Mouse (Mus musculus) T-helper 17 cell (primary cell): ENCODE results near the gene Phf11a.
"Not testable (repeated sequence)": the region's sequence is repeated elsewhere in the genome, so short reads cannot be mapped to it uniquely, and the experiment has no call there.

Experiments
- in situ Hi-C, 2 experiments: fragments of 300-600 bp; cut with MboI, MseI; formaldehyde crosslinking; loops; 1 replicate in 1 of 2; 2 replicates in 1 of 2; pipeline ENCODE4 v1.15.1; 2025; ENCODE audit warnings: high pct_unique_total_duplicates in 2 of 2

The Phf11a gene

GRCm38 (mm10) chr14:59297391-59297790 is at the start of gene Phf11a:
Gene Phf11a (minus strand): TSS chr14:59297522.
- in situ Hi-C loops: not testable (repeated sequence)

GRCm38 (mm10) chr14:59341189-59341588 is 43.9 kb upstream of the Phf11a start, which contains the start of gene Phf11b:
Gene Phf11b (minus strand): TSS chr14:59341351.
- in situ Hi-C loops: not testable (repeated sequence)

GRCm38 (mm10) chr14:59339541-59339940 is 42.2 kb upstream of the Phf11a start:
- in situ Hi-C loops: loop anchor here (5.0 kb wide), 2 partner anchors 47 to 82 kb away; no protein-coding TSS in a partner anchor

GRCm38 (mm10) chr14:59336056-59336455 is 38.7 kb upstream of the Phf11a start:
- in situ Hi-C loops: loop anchor here (5.0 kb wide), 2 partner anchors 44 to 79 kb away; no protein-coding TSS in a partner anchor

- in situ Hi-C loops: loop anchor here (5.0 kb wide), 1 partner anchor 227 kb away; no protein-coding TSS in a partner anchor
Observed at GRCm38 (mm10) chr14:59330499-59330898, 33.2 kb upstream of the Phf11a start.

- in situ Hi-C loops: loop anchor here in 1 of 2 experiments (5.0 kb wide), 1 partner anchor 48 kb away; no protein-coding TSS in a partner anchor
Observed at GRCm38 (mm10) chr14:59319970-59320369, 22.6 kb upstream of the Phf11a start.

GRCm38 (mm10) chr14:59319036-59319435 is 21.7 kb upstream of the Phf11a start:
- in situ Hi-C loops: loop anchor here in 1 of 2 experiments (5.0 kb wide), 1 partner anchor 47 kb away; no protein-coding TSS in a partner anchor

- in situ Hi-C loops: loop anchor here (5.0 kb wide), 1 partner anchor 46 kb away; no protein-coding TSS in a partner anchor
Observed at GRCm38 (mm10) chr14:59291769-59292168, 5.6 kb downstream of the Phf11a start.

- in situ Hi-C loops: loop anchor here in 1 of 2 experiments (5.0 kb wide), 2 partner anchors 42 to 107 kb away; no protein-coding TSS in a partner anchor
Observed at GRCm38 (mm10) chr14:59274961-59275360, 22.4 kb downstream of the Phf11a start.

- in situ Hi-C loops: no loop called here
Observed at GRCm38 (mm10) chr14:59260056-59260455, 37.3 kb downstream of the Phf11a start, which contains the start of gene Gm6904. Gene Gm6904 (minus strand): TSS chr14:59260216.

- in situ Hi-C loops: loop anchor here in 1 of 2 experiments (5.0 kb wide), 1 partner anchor 81 kb away; no protein-coding TSS in a partner anchor
Observed at GRCm38 (mm10) chr14:59255861-59256260, 41.5 kb downstream of the Phf11a start.

- in situ Hi-C loops: not testable (repeated sequence)
Observed at GRCm38 (mm10) chr14:59250350-59250749, 47.0 kb downstream of the Phf11a start.

GRCm38 (mm10) chr14:59233635-59234034 is 63.7 kb downstream of the Phf11a start:
- in situ Hi-C loops: no loop called here

- in situ Hi-C loops: no loop called here
Observed at GRCm38 (mm10) chr14:59232003-59232402, 65.3 kb downstream of the Phf11a start.

GRCm38 (mm10) chr14:59230331-59230966 is 66.9 kb downstream of the Phf11a start:
- in situ Hi-C loops: no loop called here

GRCm38 (mm10) chr14:59229822-59230221 is 67.5 kb downstream of the Phf11a start:
- in situ Hi-C loops: no loop called here
